Mouse (Mus musculus) ES-CJ7 (cell line): ENCODE data around the gene Tbc1d24.
"Not testable (repeated sequence)": the region's sequence is repeated elsewhere in the genome, so short reads cannot be mapped to it uniquely, and the experiment has no call there.

Experiments
- DNase-seq: peaks from one replicate; pipeline ENCODE4 v3.0.0; 2011; ENCODE audit warnings: low read depth, low spot score

Gene Tbc1d24

DNA sequence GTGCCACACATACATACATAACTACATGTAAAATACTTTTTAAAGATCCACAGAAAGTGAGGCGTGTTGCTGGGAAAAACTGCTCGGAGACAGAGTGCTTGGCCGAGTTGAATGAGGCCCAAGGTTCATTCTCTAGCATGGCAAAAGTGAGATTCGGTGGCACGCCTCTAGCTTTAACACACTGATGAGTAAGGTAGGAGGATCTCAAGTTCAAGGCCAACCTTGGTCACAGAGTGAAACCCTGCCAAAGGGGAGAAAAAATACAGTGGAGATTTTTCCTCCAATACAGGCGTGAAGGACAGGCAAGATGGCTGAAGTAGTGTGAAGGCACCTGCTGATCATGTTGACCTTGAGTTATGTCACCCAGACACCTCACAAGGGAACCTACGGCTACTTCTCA is 55.9 kb downstream of the Tbc1d24 start:
- DNase-seq = no peak

- DNase-seq = no peak
Observed at GRCm38 (mm10) chr17:24142897-24143296, 62.5 kb downstream of the Tbc1d24 start.

DNA sequence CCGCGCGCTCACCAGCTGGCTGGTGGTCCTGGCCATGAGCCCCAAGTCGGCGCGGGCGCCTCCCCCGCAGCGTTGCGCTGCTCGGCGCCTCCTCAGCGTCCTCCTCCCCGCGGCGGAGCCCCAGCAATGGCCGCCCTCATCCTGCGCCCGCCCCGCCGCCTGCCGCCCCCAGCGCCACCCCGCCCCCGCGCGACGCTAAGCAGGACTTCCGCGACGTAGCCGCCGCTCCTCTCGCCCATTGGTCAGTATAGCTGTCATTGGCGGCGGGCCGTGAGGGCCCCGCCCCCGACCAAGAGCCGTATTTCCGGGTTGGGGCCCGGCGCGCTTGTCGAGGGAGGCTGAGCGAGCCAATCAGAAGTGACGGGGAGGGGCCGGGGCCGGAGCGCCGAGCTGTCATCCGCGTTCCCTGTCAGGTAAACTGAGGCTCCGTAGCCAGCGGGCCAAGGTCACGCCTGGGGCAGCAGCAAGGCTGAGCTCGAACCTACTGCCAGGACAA is 63.9 kb downstream of the Tbc1d24 start:
- peak; percentile 95 for DNase-seq

DNA sequence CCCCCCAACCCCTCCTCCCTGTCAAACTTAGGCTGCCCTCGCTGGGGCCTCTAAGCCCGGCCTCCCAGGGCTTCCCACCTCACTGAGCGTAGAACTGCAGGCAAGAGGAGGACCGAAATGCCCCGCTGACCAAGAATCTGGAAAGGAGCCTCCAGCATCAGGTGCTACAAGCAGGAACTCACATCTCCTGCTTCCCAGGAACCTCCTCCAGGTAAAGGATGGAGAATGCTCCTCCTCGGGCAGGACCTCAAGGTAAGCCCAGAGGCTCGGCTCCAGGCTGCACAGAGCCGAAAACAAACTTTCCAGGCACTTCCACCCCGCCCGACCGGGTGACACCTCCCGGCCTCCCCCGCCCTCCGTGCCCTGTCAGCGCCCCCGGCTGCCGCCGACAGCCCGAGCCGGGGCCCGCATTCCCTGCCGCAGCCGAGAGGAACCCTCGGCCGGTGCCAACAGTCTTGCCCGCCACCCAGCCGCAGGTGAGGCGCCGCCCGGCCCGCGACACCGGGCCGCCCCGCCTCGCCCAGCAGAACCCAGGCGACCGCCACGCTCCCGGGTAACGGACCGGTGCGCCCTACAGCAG is 64.4 kb downstream of the Tbc1d24 start:
- no peak for DNase-seq

DNA sequence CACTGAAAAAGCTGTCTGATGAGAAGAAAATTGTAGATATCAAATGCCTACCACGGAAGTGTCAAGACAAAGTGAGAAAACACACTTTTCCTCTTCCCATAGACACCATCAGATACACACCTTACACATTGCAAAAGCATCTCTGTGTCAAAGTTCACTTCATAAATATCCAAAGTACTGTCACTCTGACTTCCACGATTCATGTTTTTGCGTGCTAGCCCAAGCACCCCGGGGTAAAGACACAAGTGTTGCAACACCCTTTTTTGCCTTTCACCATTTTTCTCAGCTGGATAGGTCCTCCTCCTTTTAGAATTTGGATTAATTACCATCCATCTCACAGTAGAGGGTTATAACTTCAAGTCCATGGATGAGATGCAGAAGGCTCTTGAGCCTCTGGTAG is 65.4 kb downstream of the Tbc1d24 start:
- DNase-seq = no peak

DNA sequence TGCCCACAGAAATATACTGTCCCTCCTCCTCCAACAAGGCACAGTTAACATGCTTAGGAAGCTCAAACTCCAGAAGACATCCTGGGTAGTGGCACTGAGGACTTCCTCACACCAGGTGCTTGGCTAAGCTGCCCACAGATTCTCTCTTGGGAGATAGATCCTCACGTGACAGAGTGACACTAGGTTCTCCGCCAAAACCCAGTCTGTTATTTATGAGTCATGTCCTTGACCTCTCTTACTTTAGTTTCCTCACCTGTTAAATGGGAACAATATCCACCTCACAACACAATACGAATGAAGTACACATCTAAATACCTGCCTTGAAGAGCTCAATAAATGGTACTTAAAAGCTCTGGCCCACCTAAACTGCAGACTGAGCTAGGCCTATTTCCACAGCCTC is 66.1 kb downstream of the Tbc1d24 start:
- peak; percentile 72 for DNase-seq

- DNase-seq = no peak
Observed at GRCm38 (mm10) chr17:24137226-24137880, 68.0 kb downstream of the Tbc1d24 start.

DNA sequence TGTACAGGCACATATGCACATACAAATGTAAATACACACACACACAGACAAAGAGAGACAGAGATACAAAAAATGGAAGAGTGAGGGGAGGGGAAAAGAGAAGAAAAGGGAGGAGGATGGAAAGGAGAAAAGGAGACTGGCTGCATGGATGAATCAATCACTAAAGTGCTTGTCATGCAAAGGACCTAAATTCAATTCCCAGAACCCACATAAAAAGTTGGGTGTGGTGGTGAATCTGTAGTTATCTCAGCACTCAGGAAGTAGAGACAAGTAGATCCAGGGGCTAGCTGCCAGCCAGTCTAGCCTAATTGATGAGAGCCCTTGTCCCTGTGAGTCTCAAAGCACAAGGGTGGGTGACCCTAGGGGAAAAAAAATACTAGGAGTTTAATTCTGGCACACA is 71.3 kb downstream of the Tbc1d24 start:
- DNase-seq = peak; percentile 75

- not testable (repeated sequence) for DNase-seq
Observed at GRCm38 (mm10) chr17:24132919-24133318, 72.4 kb downstream of the Tbc1d24 start.

DNA sequence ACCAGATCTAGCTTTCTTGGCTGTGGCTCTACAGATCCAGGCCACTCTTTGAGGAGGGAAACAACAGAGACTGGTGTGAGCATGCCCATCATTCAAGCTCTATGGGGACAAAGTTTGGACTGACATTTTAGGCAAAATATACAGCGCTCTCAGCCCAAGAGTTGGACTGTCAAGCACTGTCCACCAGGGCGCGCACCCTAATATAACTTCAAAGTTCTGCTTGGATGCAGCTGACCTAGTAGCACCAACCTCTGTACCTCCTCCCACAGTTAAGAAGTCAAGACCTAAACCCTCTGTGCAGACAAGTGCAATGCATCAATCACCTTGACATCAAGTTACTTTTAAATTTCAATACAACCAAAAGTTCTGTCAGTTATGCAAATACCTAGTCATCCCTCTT is 73.8 kb downstream of the Tbc1d24 start:
- DNase-seq = peak; percentile 69

DNA sequence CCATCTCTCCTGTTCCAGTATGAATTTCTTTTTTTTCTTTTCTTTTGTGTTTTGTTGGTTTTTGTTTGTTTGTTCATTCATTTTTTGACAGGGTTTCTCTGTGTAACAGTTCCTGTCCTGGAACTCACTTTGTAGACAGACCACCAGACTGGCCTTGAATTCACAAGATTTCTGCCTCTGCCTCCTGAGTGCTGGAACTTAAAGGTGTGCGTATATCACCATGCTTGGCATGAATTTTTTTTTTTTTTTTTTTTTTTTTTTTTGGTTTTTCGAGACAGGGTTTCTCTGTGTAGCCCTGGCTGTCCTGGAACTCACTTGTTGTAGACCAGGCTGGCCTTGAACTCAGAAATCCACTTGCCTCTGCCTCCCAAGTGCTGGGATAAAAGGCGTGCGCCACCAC is 76.1 kb downstream of the Tbc1d24 start:
- DNase-seq = not testable (repeated sequence)

DNA sequence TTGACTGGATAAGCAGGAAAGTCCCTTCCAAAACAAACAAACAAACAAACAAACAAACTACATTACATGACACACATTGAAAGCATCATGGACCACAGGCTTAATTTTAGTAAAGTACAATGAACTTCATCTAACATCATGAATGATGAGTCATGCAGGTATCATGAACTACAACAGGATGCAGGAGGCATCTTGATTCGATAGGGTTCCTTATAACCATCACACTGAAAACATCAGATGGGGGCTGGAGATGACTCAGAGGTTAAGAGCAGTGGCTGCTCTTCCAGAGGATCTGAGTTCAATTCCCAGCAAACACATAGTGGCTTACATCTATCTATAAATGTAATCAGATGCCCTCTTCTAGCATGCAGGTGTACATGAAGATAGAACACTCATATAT is 77.8 kb downstream of the Tbc1d24 start:
- no peak for DNase-seq

DNA sequence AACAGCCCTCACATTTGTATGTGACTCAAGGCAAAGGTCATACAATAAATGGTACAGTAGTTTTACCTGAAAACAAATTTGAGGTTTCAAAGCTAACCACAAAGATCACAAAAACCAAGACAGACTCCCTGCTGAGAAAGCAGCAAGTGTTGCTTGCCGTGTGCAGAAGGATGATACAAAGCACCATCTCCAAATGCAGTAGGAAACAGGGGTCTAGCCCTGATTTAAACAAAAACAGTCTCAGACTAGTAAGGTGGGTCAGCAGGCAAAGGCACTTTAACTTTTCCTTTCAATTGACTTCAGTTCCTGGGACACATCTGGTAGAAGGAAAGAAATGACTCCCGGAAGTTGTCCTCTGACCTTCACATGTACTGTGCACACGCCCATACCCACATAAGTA is 78.6 kb downstream of the Tbc1d24 start:
- DNase-seq = peak; percentile 35
